Mouse (Mus musculus) T-helper 2 cell (primary cell): ENCODE measurements around the gene Megf11.

Experiments
- in situ Hi-C: fragments of 300-600 bp; cut with MboI, MseI; formaldehyde crosslinking; loops from one replicate; pipeline ENCODE4 v1.15.1; 2025; ENCODE audit warnings: high pct_unique_total_duplicates

Megf11 gene

GRCm38 (mm10) chr9:64385511-64386465 lies at the start of gene Megf11:
Gene Megf11, plus strand, starts transcription at chr9:64385626.
- in situ Hi-C loops = no loop called here

GRCm38 (mm10) chr9:64335825-64336224 lies 49.6 kb upstream of the Megf11 start:
- in situ Hi-C loops = no loop called here

- in situ Hi-C loops = no loop called here
Observed at GRCm38 (mm10) chr9:64339361-64339760, 46.1 kb upstream of the Megf11 start.

DNA sequence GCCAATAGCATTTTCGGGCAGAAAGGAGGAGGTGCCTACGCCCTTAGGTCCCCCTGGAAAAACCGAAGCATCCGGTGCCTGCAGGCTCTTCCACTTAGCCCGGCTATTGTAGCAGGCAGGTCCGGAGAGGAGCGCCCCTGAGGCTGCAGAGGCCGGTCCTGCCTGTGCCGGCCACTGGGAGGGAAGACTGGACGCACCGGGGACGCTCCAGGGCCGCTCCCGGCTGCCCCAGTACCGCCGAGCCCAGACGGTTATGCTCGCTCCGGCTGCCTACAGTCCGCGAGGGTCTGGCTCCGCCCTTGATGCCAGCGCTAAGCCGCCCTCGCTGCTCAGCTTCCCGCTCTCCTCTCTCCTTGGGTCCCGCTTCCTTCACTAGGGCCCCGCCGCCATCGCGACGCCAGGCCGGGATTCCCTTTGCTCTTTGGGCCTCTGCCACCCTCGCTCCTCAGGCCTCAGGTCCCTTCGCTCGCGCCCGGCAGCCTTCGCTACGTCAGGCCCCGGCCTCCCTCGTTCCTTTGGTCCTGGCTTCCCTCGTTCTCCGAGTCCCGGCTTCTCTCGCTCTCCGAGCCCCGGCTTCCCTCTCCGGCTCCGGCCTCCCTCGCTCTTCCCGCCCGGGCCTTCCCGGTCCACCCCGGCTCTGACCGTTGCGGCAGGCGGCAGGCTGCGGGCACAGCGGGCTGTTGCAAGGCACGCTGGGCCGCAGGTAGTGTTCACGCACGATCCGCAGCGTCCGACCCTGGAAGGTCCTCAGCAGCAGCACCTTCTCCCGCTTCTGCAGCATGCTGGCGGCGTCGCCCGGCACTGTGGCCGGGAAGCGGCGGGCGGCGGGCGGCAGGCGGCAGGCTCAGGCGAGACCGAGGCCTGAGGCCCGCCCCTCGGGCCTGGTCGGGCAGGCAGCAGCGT lies 44.8 kb upstream of the Megf11 start:
- in situ Hi-C loops = loop anchor here (10.0 kb wide), 1 partner anchor 1976 kb away; no protein-coding TSS in a partner anchor

- in situ Hi-C loops = loop anchor here (10.0 kb wide), 1 partner anchor 1976 kb away; no protein-coding TSS in a partner anchor
Observed at GRCm38 (mm10) chr9:64341254-64341566, 44.2 kb upstream of the Megf11 start, which contains the start of gene Dis3l. Gene Dis3l, minus strand, starts transcription at chr9:64341288.

DNA sequence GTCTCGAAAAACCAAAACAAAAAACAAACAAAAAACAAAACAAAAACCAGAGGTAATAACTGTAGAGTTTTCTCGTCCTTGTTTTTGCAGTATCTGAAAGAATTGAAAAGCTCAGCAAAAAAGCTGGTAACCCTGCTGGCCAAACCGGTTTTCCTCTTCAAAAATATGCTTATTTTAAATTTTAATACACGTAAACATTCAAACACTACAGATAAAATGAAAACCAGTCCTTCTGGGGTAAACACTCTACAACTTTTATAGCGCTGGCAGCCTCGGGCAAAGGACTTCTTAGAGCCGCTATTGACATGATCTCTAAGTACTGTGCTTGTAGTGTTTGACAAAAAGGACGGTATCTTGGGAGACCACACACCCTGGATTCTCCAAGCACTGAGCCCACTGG lies 43.8 kb upstream of the Megf11 start:
- in situ Hi-C loops = loop anchor here (10.0 kb wide), 1 partner anchor 1977 kb away; no protein-coding TSS in a partner anchor

DNA sequence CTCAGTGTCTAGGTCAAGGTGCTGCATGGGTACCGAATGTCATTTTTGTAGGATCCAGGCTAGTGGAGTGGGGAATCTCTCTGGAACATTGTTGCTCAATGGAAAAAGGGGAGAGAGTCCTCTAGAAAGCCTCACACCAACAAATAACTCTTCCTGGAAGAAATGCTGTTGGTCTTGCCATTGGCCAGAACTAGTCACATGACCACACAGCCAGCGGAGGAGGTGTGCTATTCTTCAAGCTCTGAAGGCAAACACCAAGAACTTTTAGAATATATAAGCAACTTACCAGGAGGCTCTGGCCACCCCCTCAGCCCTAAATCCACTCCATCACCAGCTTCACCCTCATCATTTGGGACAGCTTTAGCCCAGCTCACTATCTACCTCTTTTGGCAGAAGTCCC lies 41.8 kb upstream of the Megf11 start:
- in situ Hi-C loops = loop anchor here (10.0 kb wide), 1 partner anchor 1979 kb away; no protein-coding TSS in a partner anchor

GRCm38 (mm10) chr9:64345931-64346330 lies 39.5 kb upstream of the Megf11 start:
- in situ Hi-C loops = loop anchor here (10.0 kb wide), 1 partner anchor 1981 kb away; no protein-coding TSS in a partner anchor

GRCm38 (mm10) chr9:64347377-64347776 lies 38.0 kb upstream of the Megf11 start:
- in situ Hi-C loops = loop anchor here (10.0 kb wide), 1 partner anchor 1983 kb away; no protein-coding TSS in a partner anchor

DNA sequence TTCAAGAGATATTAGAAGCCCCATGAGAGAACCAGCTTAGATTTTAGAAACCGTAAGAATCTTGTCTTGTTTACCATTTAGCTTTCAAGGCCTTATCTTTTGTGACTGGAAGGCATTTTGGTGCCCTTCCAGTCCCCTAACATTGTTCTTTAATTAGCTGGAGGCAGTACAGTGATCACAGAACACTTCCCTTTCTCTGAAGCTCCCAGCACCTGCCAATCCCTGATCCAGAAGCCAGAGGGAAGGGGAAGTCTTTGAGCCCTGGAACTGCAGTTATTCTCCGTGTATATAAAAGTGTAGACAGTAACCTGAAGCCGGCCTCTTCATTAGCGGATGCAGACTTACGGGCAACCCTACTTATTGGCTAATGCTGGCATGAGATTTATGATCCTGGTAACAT lies 35.9 kb upstream of the Megf11 start:
- in situ Hi-C loops = loop anchor here (10.0 kb wide), 1 partner anchor 1985 kb away; no protein-coding TSS in a partner anchor

- in situ Hi-C loops = no loop called here
Observed at GRCm38 (mm10) chr9:64351191-64351590, 34.2 kb upstream of the Megf11 start.

DNA sequence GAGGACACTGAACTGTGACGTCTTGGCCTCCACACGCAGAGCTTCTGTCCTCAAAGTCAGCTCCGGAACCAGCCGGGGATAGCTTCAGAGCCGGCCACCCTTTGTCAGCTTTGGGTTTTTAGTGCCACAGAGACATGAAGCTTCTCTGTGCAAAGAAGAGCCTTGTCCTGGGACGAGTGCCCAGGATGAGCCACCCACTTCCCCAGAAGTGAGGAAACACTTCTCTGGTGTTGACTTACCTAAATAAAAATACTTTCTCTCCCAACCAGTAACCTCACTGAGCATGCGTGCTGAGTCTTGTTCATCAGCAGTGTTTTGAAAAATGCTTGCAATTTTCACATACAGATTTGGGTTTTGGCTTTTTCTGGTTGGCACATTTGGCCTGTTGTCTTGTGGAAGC lies 29.8 kb upstream of the Megf11 start:
- in situ Hi-C loops = no loop called here

- in situ Hi-C loops = no loop called here
Observed at GRCm38 (mm10) chr9:64361231-64361950, 24.0 kb upstream of the Megf11 start.

DNA sequence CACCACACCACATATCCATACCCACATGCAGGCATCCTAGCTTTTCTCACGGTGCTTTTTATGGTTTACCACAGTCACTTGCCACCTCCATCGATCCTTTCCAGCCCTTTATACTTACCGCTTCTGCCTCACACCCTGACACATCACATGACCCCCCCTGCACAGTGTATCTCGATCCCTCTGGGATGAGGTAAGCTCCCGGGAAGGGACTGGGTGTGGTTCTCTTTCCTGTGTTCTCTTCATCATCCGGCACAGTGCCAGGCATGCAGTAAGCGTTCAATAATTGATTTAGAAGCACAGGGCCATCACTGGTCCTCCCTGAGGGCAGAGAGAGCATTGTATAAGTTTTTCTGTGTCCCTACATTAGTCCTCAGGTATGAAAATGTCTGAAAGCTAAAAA lies 15.6 kb upstream of the Megf11 start:
- in situ Hi-C loops = no loop called here

- in situ Hi-C loops = no loop called here
Observed at GRCm38 (mm10) chr9:64371305-64371819, 14.1 kb upstream of the Megf11 start.

DNA sequence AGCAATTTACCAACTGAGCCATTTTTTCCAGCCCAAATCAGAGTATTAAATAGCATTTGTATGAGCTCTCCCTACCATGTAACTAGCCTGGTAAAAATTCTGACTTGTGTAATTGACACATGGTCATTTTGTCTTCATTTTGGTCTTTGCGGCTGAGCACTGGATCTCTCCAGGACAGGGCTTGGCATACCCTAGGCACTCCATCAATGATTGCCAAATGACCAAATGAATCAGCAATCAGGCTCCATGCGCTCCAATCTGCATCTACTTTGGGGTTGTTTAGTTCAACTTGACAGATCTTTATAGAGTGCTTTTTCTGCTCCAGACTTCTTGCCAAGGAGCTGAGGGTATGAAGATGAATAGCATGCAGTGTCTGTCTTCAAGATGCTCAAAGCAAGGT lies 9.0 kb upstream of the Megf11 start:
- in situ Hi-C loops = no loop called here

DNA sequence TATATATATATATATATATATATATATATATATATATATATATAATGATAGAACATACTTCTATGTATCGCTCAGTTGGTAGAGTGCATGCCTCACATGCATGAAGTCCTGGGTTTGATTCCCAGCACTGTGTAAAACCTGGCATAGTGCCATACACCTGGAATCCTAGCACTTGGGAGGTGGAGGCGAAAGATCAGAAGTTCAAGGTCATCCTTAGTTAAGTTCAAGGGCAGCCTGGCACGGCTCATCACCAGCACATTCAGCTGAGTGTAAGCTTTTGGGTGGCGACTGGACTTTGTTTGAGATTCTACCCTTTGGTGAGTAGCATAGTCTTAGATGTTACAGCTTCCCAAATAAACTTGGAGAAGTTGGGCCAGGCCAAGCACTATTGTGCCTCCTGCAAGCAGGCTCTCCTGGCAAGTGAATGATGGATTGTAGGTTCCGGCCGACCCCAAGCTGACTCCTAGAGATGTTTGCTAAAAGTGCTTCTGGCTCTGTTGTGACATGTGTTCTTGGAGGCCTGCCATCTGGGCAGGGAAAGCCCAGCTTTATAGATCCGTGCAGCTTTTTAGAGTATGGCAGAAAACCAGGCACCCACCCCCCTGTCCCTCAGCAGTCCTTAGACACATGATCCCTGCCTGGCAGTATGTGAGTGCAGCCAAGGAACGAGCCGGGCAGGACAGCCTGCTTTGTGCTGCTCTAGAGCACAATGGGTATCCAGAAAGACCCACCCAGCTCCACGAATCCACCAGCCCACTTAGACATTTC lies 2.2 kb upstream of the Megf11 start:
- in situ Hi-C loops = no loop called here

DNA sequence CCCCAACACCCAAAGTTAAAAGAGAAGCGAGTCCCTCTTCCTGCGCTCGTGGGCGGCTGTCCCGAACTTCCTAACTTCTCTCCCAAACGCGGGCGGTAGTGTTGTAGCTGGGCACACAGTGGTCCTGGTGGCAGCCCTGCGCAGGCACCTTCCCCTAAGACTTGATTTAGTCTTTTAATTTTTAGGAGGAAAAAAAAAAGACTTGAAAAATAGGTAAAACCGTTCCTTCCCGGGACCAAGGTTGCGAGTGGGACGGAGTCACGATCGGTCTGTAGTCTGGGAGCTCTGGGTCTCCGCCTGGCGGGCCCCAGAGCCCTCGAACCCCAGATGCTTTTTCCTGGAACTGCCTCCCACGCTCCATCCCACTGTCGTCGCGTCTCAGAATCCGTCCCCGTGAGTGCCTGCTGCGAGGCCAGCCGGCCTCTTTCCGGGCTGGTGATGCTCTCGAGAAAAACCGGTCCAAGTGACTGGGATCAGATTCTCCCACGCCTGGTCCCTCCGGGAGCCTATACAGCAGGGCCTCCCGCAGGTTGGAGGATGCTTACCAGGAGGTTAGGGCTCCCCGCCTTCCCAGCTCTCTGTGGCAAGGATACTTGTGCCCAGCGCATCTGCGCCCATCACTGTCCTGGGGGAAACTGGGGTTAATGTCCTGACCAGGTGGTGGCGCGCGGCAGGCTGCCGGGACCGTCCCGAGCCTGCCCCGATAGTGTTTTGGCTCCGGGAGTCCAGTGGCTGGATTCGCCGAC lies 1.2 kb downstream of the Megf11 start:
- in situ Hi-C loops = no loop called here

DNA sequence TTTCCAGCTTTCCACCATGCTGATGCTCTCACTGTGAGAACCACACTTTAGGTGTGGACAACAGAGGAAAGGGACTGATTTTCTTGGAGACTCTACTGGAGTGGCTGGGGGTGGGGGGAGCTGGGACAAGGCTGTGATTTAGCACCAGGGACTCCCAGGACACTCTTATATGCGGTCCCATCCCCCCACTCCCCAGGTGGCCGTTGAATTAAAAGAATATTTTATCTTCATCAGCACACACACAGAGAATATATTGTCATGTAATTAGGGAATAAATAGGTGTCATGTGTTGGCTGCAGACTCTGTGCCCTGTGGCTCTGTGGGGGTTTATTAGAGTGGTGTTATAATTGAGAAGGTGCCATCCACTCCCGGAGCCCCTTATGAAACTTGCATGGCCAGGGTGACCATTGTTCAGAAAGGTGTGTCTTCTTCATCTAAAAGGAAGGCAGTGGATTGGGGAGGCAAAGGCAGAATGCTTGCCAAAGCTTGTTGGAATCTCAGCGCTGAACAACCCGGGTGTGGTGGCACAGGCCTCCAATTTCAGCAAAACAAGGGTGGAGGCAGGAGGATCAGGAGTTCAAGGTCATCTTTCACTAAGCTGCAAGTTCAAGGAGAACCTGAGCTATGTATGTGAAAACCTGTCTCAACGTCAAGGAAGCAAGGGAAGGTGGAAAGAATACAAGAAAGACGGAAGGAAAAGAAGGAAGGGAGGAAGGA lies 4.3 kb downstream of the Megf11 start:
- in situ Hi-C loops = no loop called here
